Mouse (Mus musculus): ENCODE data around the gene Klhdc7a.

DNA sequence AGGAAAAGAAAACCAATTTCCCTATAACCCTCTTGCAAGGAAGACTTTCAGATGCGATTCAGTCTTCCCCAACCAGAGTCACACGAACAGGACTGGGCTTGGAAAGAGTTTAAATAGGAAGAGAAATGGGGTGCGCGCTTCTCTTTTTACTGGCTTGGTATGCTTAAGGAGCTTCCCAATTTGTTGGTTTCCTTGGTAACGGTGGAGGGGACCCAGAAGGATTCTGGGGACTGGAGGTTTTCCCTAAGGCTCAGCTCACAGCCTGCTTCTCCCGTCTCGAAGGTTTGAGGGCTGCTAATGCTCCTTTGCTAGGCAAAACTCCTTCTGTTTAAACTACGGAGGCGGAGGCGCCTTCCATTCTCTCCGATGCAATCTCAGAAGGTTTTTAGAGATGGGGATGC is 41.7 kb downstream of the Klhdc7a start:
- TF ChIP-seq CTCF (conservative IDR thresholded peaks at IDR 0.05; ENCODE audit: low read length) (no peak), NANOG (IDR thresholded peaks at IDR 0.05; ENCODE audit: borderline replicate concordance, low read length) (no peak)
